Mouse (Mus musculus) lung, adult 10 weeks (tissue): Measurements from ENCODE around the gene Abi2. TPM values are rescaled to one million over a fixed set of nuclear protein-coding genes. Genes with fewer than 3 reads are reported as not detected.

Experiments used
- polyA plus RNA-seq: library from polyadenylated mRNA; stranded (reverse); fragments of 350-450 nt; fragmentation: Illumina TruSeq; extraction: RNeasy Lipid Tissue Mini Kit (QIAGEN cat#74804); gene quantifications from one replicate; pipeline ENCODE4 v1.2.3, GENCODE M21; 2014; ENCODE audit warnings: low read depth, low replicate concordance; ENCODE audit not compliant: insufficient read depth

Abi2 gene
- 4.5 TPM for polyA plus RNA-seq

GRCm38 (mm10) chr1:60409168-60409828 is at the start of gene Abi2:
TSS of gene Abi2 (plus strand) at chr1:60409619.

Other genes starting within 250 kb of the Abi2 start
- gene Nbeal1, start 229.0 kb upstream of the Abi2 start, polyA plus RNA-seq, result 5.4 TPM
- 17.0 TPM for gene Cyp20a1, start 66.3 kb upstream of the Abi2 start, polyA plus RNA-seq
- gene Raph1, start 157.5 kb downstream of the Abi2 start, polyA plus RNA-seq, result 7.5 TPM